Mouse (Mus musculus) CD4-positive naive resting alpha-beta T cell, adult 76 days (primary cell): ENCODE data around the gene E330009J07Rik. TPM values are rescaled to one million over a fixed set of nuclear protein-coding genes. Genes with fewer than 3 reads are reported as not detected.

Experiments used
- total RNA-seq: library from RNA; stranded (reverse); gene quantifications from one replicate; pipeline ENCODE4 v1.2.4, GENCODE M21; 2023

The E330009J07Rik gene
- 17.9 TPM for total RNA-seq

DNA sequence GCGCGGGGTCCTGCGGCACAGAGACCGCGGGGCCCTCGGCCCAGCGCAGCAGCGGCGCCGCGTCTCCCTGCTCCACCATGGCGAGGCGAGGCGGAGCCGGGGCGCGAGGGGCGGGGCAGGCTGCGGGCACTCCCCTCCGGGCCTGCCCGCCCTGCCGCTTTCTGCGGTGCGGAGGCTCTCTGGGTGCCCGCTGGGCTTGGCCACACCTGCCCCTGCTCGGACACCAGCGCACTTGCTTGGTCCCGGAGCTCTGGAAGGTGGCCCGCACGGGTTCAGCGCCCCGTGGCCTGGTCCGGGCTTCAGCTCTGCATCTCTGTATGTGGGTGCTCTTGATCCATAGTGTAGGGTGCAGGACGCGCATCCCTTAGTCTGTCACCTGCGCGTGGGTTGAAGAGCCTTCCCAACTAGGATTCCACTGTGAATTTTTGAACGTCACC is at the start of gene E330009J07Rik:
Gene E330009J07Rik (minus strand): TSS at position 89 of the 437 bp plus-strand sequence.

DNA sequence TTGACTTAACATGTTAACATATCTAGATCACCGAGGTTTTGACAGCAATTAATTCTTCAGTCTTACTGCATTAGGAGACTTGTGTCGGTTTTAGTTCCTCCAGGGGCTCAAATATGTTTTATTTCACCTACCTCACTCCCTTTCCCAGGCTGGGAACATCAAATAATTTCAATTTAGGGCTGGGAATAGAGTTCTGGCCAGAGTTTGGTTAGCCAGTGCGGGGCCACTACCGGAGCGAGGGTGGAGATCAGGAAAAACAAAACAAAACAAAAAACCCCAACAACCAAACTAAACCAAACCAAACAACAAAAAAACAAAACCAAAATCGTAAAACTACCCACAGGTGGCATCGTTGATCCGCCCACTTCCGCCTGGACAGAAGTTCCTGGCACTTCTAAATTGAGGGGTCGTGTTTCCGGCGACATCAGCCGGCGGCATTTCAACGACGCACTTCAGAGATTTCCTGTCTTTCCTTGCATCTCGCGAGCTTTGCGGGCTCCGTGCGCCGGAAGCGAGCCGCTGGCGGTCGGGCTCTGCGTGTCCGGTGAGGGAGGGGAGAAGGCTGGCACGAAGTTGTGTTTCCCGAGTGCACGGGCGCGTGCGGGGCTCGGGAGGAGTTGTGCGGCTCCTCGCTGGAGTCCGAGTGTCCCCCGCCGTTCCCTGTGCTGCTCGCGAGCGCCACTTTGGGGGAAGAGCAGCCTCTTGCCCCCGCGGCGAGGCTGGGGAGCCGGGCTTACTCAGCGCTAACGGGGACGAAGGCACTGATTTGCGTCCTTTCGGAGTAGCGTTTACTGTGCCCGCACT is 35.2 kb upstream of the E330009J07Rik start, which contains the start of gene Ssbp1:
Gene Ssbp1 (plus strand): TSS at position 437 of the 804 bp plus-strand sequence.

DNA sequence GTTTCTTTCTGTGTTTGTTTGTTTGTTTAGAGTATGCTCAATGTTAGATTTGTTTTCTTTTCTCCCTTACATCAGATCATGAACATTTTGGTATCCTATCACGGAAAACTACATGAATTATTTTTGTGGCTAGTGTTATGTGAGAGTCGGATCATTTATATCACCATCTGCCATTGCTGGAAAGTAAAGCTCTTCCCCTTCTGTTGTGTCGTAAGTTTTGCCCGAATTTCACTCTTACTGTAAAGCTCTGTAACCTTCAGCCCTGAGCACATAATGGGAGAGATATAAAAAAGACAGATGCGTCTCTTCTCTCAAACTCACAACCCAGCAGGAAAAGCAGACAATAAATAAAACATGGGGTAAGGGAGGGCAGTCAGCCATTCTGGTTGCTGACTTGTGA is 3.0 kb upstream of the E330009J07Rik start, which contains the start of gene Wee2:
Gene Wee2 (plus strand): TSS at position 153 of the 400 bp plus-strand sequence.

Other genes with a start within 250 kb of the E330009J07Rik start
- gene Agk, start 111.0 kb downstream of the E330009J07Rik start, total RNA-seq = 43.2 TPM
- not detected for gene Wee2, start 3.0 kb upstream of the E330009J07Rik start, total RNA-seq
- gene Ssbp1, start 35.2 kb upstream of the E330009J07Rik start, total RNA-seq = 59.5 TPM
- gene Tas2r137, start 55.1 kb upstream of the E330009J07Rik start, total RNA-seq = not detected
- gene Tas2r108, start 57.4 kb upstream of the E330009J07Rik start, total RNA-seq = not detected
- not detected for gene Prss37, start 83.4 kb upstream of the E330009J07Rik start, total RNA-seq
- not detected for gene Olfr461, start 118.9 kb upstream of the E330009J07Rik start, total RNA-seq
- gene Olfr460, start 133.4 kb upstream of the E330009J07Rik start, total RNA-seq = not detected
- gene Clec5a, start 149.7 kb upstream of the E330009J07Rik start, total RNA-seq = 0.64 TPM
- not detected for gene Tas2r138, start 177.2 kb upstream of the E330009J07Rik start, total RNA-seq
- gene Mgam, start 192.7 kb upstream of the E330009J07Rik start, total RNA-seq = 0.59 TPM